Mouse (Mus musculus): ENCODE data around the gene Tcap. TPM values are rescaled to one million over a fixed set of nuclear protein-coding genes. Genes with fewer than 3 reads are reported as not detected.

Tcap gene
- polyA plus RNA-seq (2015; fragmentation: Nextera tagmentation; extraction: Ambion mirVana), result 0.25 TPM in 1 of 2 replicates, not detected in the other

DNA sequence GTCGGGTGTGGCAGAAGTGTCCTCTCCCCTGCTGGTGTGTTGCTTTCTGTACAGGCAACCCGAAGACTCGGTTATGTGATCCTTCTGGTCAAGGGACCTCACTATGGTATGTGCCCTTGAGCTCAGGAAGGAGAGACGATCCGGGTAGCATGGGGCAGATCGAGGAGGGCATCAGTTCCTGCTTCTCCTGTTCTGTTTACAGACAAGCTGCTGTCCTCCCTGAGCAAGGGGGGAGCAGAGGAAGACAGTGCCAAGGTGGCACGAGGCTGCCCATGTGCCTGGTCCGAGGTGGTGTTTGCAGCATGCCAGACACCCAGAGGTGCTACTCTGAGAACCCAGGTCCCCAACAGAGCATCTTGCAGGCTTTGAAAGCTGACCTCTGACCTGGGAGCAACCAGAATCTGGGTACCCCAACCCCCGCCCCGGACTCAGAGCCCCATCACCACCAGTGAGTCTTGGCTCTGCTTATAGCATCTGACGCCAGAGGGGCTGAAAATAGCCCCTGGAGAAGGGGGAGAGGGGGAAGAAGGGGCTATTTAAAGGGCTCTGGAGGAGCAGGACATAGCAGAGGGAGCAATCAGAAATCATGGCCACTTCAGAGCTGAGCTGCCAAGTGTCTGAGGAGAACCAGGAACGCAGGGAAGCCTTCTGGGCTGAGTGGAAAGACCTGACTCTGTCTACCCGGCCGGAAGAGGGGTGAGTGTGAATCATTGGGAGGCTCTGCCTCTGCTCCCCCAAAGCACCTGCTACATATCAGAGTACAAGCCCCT lies at the start of gene Tcap:
Gene Tcap, plus strand, starts transcription at position 551 of the 770 bp plus-strand sequence.
- no peak within 1 kb of the TSS for H3K4me3 ChIP-seq (replicated peaks)
- no peak within 1 kb of the TSS for H3K4me2 ChIP-seq (replicated peaks)
- H3K9ac ChIP-seq, result no peak within 1 kb of the TSS
- H3K4me1 ChIP-seq (replicated peaks), result no peaks in the 10 kb centered on the region; the same call in 1 of the 2 replicates
- no peaks in the 10 kb centered on the region for H3K9me3 ChIP-seq
- H3K36me3 ChIP-seq, result peaks cover 8% of the 10 kb centered on the region; the same call in 1 of the 2 replicates
- H3K27me3 ChIP-seq (replicated peaks), result peaks cover 30% of the 10 kb centered on the region
- whole genome bisulfite sequencing, result 57% methylated on average over 14 of the region's 14 CpGs
- no peak for ATAC-seq
- H3K27ac ChIP-seq, result no peak within 1 kb of the TSS

- Histone ChIP-seq H3K9ac (no peak overlapping the region), H3K4me2 (replicated peaks) (peak overlapping the region; percentile 54), H3K9me3 (no peaks in the 10 kb centered on the region), H3K36me3 (no peaks in the 10 kb centered on the region), H3K4me1 (replicated peaks) (peaks cover 18% of the 10 kb centered on the region), H3K4me3 (replicated peaks) (peak overlapping the region; percentile 17; the same call in 1 of the 2 replicates), H3K27me3 (replicated peaks) (peaks cover 98% of the 10 kb centered on the region), H3K27ac (no peak overlapping the region)
- ATAC-seq, result no peak
- 1% methylated on average over 38 of the region's 41 CpGs for WGBS
Measured at GRCm38 (mm10) chr11:98333981-98334741, 49.5 kb upstream of the Tcap start.

GRCm38 (mm10) chr11:98335250-98335649 lies 48.4 kb upstream of the Tcap start:
- Histone ChIP-seq H3K27ac (no peak overlapping the region), H3K9me3 (no peaks in the 10 kb centered on the region), H3K4me2 (replicated peaks) (no peak overlapping the region), H3K4me3 (replicated peaks) (no peak overlapping the region), H3K9ac (no peak overlapping the region), H3K27me3 (replicated peaks) (peaks cover 98% of the 10 kb centered on the region), H3K4me1 (replicated peaks) (peaks cover 24% of the 10 kb centered on the region), H3K36me3 (no peaks in the 10 kb centered on the region)
- no peak for ATAC-seq
- 9% methylated on average over 9 of the region's 9 CpGs for WGBS

GRCm38 (mm10) chr11:98336245-98337107 lies 47.1 kb upstream of the Tcap start:
- H3K4me1 ChIP-seq (replicated peaks), result peaks cover 24% of the 10 kb centered on the region
- H3K9me3 ChIP-seq, result no peaks in the 10 kb centered on the region
- no peak overlapping the region for H3K9ac ChIP-seq
- ATAC-seq, result no peak
- peaks cover 93% of the 10 kb centered on the region for H3K27me3 ChIP-seq (replicated peaks)
- H3K36me3 ChIP-seq, result no peaks in the 10 kb centered on the region
- WGBS, result 15% methylated on average over 13 of the region's 13 CpGs
- H3K4me3 ChIP-seq (replicated peaks), result no peak overlapping the region
- H3K27ac ChIP-seq, result no peak overlapping the region
- no peak overlapping the region for H3K4me2 ChIP-seq (replicated peaks)

DNA sequence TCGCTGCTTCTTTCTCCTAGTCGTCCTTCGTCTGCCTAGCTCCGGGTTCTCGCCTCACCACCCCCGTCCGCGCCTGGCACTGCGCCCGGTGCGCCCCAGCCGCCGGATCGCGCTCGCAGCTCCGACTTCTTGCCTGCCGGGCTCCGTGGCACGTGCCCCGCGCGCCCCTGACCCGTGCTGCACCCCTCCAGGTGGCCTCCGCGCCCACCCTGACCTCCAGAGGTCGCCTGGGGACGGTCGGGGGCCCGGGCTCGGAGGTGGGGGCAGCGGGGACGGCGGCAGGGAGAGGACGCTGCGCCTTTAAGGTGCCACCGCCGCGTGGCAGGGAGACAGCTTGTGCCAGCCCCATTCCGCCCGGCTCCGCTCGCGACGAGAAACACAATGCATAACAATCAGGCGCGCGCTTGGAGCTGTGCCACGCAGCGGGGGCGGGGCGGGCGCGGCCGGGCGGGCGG lies 45.1 kb upstream of the Tcap start:
- Histone ChIP-seq H3K4me2 (replicated peaks) (peak overlapping the region; percentile 99), H3K27ac (no peak overlapping the region), H3K4me1 (replicated peaks) (peaks cover 37% of the 10 kb centered on the region), H3K36me3 (no peaks in the 10 kb centered on the region), H3K4me3 (replicated peaks) (peak overlapping the region; percentile 52), H3K9me3 (no peaks in the 10 kb centered on the region), H3K9ac (peak overlapping the region; percentile 51), H3K27me3 (replicated peaks) (peaks cover 85% of the 10 kb centered on the region)
- WGBS, result under 1% methylated on average over 57 of the region's 57 CpGs
- ATAC-seq, result no peak

DNA sequence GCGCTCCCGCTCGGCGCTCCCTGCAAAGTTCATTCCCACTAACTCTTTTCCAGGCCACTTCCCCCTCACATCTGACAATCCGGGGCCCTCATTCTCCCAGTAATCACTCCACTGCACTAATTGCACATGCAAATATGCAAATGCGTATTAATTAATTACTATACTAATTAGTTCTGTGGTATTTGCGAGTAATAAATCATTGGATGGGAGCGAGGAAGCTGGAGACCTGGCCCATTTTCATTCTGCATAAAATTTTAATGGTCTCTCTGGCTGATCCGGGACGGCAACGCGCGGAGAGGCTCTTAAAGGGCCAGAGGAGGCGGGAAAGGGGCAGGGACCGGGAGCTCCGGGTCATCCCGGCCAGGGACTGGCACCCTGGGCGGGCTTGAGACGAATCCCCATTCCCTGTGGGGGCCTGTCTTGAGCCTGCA lies 44.5 kb upstream of the Tcap start:
- WGBS, result under 1% methylated on average over 19 of the region's 19 CpGs
- peaks cover 37% of the 10 kb centered on the region for H3K4me1 ChIP-seq (replicated peaks)
- ATAC-seq, result no peak
- peak overlapping the region; percentile 52 for H3K4me3 ChIP-seq (replicated peaks)
- peak overlapping the region; percentile 99 for H3K4me2 ChIP-seq (replicated peaks)
- peak overlapping the region; percentile 51 for H3K9ac ChIP-seq
- no peaks in the 10 kb centered on the region for H3K36me3 ChIP-seq
- no peaks in the 10 kb centered on the region for H3K9me3 ChIP-seq
- H3K27me3 ChIP-seq (replicated peaks), result peaks cover 81% of the 10 kb centered on the region
- H3K27ac ChIP-seq, result no peak overlapping the region

DNA sequence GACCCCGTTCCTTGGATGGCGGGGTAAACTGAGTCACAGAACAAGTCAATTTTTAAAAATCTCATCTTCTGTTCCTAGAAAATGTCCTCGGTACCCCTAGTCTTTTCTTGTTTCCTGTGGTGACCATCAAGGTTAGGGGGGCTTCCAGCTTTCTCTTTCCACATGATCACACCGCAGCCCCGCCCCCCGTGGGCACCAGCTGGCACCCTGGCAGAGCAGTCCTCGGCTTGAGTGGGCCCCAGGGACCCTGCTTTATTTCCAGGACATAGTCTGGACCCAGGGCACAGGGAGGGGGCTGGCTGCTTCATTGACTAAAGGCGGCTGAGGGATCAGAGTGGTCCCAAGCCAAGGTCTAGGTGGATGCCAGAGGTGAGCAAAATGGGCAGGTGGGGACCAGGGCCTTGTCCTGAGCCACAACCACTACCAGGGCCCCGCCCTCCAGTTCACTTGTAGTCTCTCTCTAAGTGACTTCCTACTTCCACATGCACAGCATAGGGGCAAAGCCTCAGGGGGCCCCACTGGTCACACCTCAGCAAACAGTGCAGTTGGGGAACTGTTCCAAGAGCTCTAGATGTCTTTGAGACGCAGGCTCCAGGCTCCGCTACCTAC lies 43.8 kb upstream of the Tcap start:
- Histone ChIP-seq H3K4me2 (replicated peaks) (peak overlapping the region; percentile 99), H3K27me3 (replicated peaks) (peaks cover 76% of the 10 kb centered on the region), H3K9me3 (no peaks in the 10 kb centered on the region), H3K9ac (no peak overlapping the region), H3K4me1 (replicated peaks) (peaks cover 30% of the 10 kb centered on the region), H3K27ac (no peak overlapping the region), H3K36me3 (no peaks in the 10 kb centered on the region), H3K4me3 (replicated peaks) (no peak overlapping the region)
- 13% methylated on average over 11 of the region's 11 CpGs for WGBS
- ATAC-seq, result no peak

GRCm38 (mm10) chr11:98340597-98340996 lies 43.0 kb upstream of the Tcap start:
- H3K4me2 ChIP-seq (replicated peaks), result no peak overlapping the region
- H3K9ac ChIP-seq, result no peak overlapping the region
- H3K9me3 ChIP-seq, result no peaks in the 10 kb centered on the region
- H3K27me3 ChIP-seq (replicated peaks), result peaks cover 68% of the 10 kb centered on the region
- 14% methylated on average over 4 of the region's 4 CpGs for WGBS
- no peaks in the 10 kb centered on the region for H3K36me3 ChIP-seq
- no peak for ATAC-seq
- peaks cover 30% of the 10 kb centered on the region for H3K4me1 ChIP-seq (replicated peaks)
- no peak overlapping the region for H3K4me3 ChIP-seq (replicated peaks)
- H3K27ac ChIP-seq, result no peak overlapping the region

GRCm38 (mm10) chr11:98341174-98341573 lies 42.4 kb upstream of the Tcap start:
- Histone ChIP-seq H3K27me3 (replicated peaks) (peaks cover 66% of the 10 kb centered on the region), H3K36me3 (no peaks in the 10 kb centered on the region), H3K4me1 (replicated peaks) (peaks cover 30% of the 10 kb centered on the region), H3K4me2 (replicated peaks) (no peak overlapping the region), H3K9me3 (no peaks in the 10 kb centered on the region), H3K4me3 (replicated peaks) (no peak overlapping the region), H3K27ac (no peak overlapping the region), H3K9ac (no peak overlapping the region)
- 59% methylated on average over 4 of the region's 4 CpGs for WGBS
- ATAC-seq, result no peak

- Histone ChIP-seq H3K4me1 (replicated peaks) (peaks cover 30% of the 10 kb centered on the region), H3K36me3 (no peaks in the 10 kb centered on the region), H3K9me3 (no peaks in the 10 kb centered on the region), H3K27ac (no peak overlapping the region), H3K9ac (peak overlapping the region; percentile 31; the same call in 1 of the 2 replicates), H3K4me2 (replicated peaks) (peak overlapping the region; percentile 81), H3K27me3 (replicated peaks) (peaks cover 64% of the 10 kb centered on the region), H3K4me3 (replicated peaks) (peak overlapping the region; percentile 39)
- peak; percentile 68 for ATAC-seq
- 2% methylated on average over 29 of the region's 29 CpGs for WGBS
Measured at GRCm38 (mm10) chr11:98342000-98342945, 41.3 kb upstream of the Tcap start.
